Mouse (Mus musculus) neural tube, embryonic 14.5 days (tissue): ENCODE results near the gene Dok1. TPM values are rescaled to one million over a fixed set of nuclear protein-coding genes. Genes with fewer than 3 reads are reported as not detected.

ENCODE experiments used
- ATAC-seq: fragments of 200-750 bp; cut with Nextera tagmentation; 2 replicates; pipeline ENCODE4 v1.8.0; 2017; ENCODE audit warnings: low read depth, mild to moderate bottlenecking, moderate TSS enrichment, moderate library complexity
- H3K27ac ChIP-seq: fragments of 300-500 bp; sonication (generic); 2 replicates; pipeline ENCODE4 v1.5.1; 2014; ENCODE audit warnings: low read depth, mild to moderate bottlenecking, control low read depth, low read length, moderate library complexity, mixed read lengths
- H3K27me3 ChIP-seq: fragments of 300-500 bp; sonication (generic); 2 replicates; pipeline ENCODE4 v1.6.1; 2014; ENCODE audit warnings: low read length; ENCODE audit not compliant: control insufficient read depth, insufficient read depth
- H3K36me3 ChIP-seq: fragments of 300-500 bp; sonication (generic); 2 replicates; pipeline ENCODE4 v1.6.1; 2014; ENCODE audit warnings: low read length, mixed read lengths; ENCODE audit not compliant: control insufficient read depth, insufficient read depth
- H3K4me1 ChIP-seq: fragments of 300-500 bp; sonication (generic); 2 replicates; pipeline ENCODE4 v1.6.1; 2014; ENCODE audit warnings: low read length; ENCODE audit not compliant: control insufficient read depth, insufficient read depth
- H3K4me2 ChIP-seq: fragments of 300-500 bp; sonication (generic); 2 replicates; pipeline ENCODE4 v1.6.1; 2014; ENCODE audit warnings: mild to moderate bottlenecking, low read depth, low read length, control low read depth
- H3K4me3 ChIP-seq: fragments of 300-500 bp; sonication (generic); 2 replicates; pipeline ENCODE4 v1.5.1; 2014; ENCODE audit warnings: low read depth, low read length, control low read depth, mixed read lengths
- H3K9ac ChIP-seq: fragments of 300-500 bp; sonication (generic); replicated peaks from 2 replicates; pipeline ENCODE4 v1.6.1; 2014; ENCODE audit warnings: low read depth, mild to moderate bottlenecking, control low read depth, low read length, mixed read lengths
- H3K9me3 ChIP-seq: fragments of 300-500 bp; sonication (generic); 2 replicates; pipeline ENCODE4 v1.6.1; 2016; ENCODE audit warnings: low read length; ENCODE audit not compliant: control insufficient read depth
- WGBS: fragments of 180-500 bp; shearing (Covaris S2); extraction: QIAGEN DNeasy Blood & Tissue Kit; methylation state at CpG from one replicate; pipeline ENCODE4 v1.1.7; 2014; 5-methylcytosine and 5-hydroxymethylcytosine counted together
- polyA plus RNA-seq: library from polyadenylated mRNA; unstranded; fragments of >200 nt; fragmentation: Nextera tagmentation; extraction: Ambion mirVana; gene quantifications from 2 replicates; pipeline ENCODE4 v1.2.1, GENCODE M21; 2014

Dok1 gene
- polyA plus RNA-seq, 1 experiment from 2014 or later: 1.0 TPM

- Histone ChIP-seq H3K27ac (no peak overlapping the region), H3K9ac (no peak overlapping the region), H3K27me3 (no peaks in the 10 kb centered on the region), H3K9me3 (no peaks in the 10 kb centered on the region), H3K4me1 (no peaks in the 10 kb centered on the region), H3K4me3 (no peak overlapping the region), H3K4me2 (no peak overlapping the region), H3K36me3 (no peaks in the 10 kb centered on the region)
- WGBS: 80% methylated on average over 5 of the region's 5 CpGs
- no peak for ATAC-seq
These were observed 19.8 kb downstream of the Dok1 start for GRCm38 (mm10) chr6:83013444-83013843.

GRCm38 (mm10) chr6:83011756-83012155 lies 21.5 kb downstream of the Dok1 start:
- Histone ChIP-seq H3K4me1 (no peaks in the 10 kb centered on the region), H3K27ac (no peak overlapping the region), H3K27me3 (no peaks in the 10 kb centered on the region), H3K4me2 (no peak overlapping the region), H3K36me3 (no peaks in the 10 kb centered on the region), H3K4me3 (no peak overlapping the region), H3K9ac (no peak overlapping the region), H3K9me3 (no peaks in the 10 kb centered on the region)
- ATAC-seq: no peak
- WGBS: 78% methylated on average over 6 of the region's 6 CpGs

GRCm38 (mm10) chr6:83011255-83011654 lies 22.0 kb downstream of the Dok1 start:
- no peaks in the 10 kb centered on the region for H3K4me1 ChIP-seq
- no peak overlapping the region for H3K27ac ChIP-seq
- WGBS: 85% methylated on average over 7 of the region's 7 CpGs
- H3K27me3 ChIP-seq: no peaks in the 10 kb centered on the region
- no peak overlapping the region for H3K9ac ChIP-seq
- ATAC-seq: no peak
- no peak overlapping the region for H3K4me3 ChIP-seq
- H3K36me3 ChIP-seq: no peaks in the 10 kb centered on the region
- H3K4me2 ChIP-seq: no peak overlapping the region
- no peaks in the 10 kb centered on the region for H3K9me3 ChIP-seq

- Histone ChIP-seq H3K27me3 (no peaks in the 10 kb centered on the region), H3K4me3 (no peak overlapping the region), H3K4me2 (no peak overlapping the region), H3K9me3 (no peaks in the 10 kb centered on the region), H3K4me1 (no peaks in the 10 kb centered on the region), H3K27ac (no peak overlapping the region), H3K36me3 (no peaks in the 10 kb centered on the region), H3K9ac (no peak overlapping the region)
- no peak for ATAC-seq
- WGBS: 80% methylated on average over 7 of the region's 7 CpGs
These were observed 23.3 kb downstream of the Dok1 start for GRCm38 (mm10) chr6:83010010-83010409.

- H3K4me2 ChIP-seq: no peak overlapping the region
- 49% methylated on average over 3 of the region's 3 CpGs for WGBS
- ATAC-seq: no peak
- H3K4me3 ChIP-seq: no peak overlapping the region
- no peaks in the 10 kb centered on the region for H3K4me1 ChIP-seq
- no peak overlapping the region for H3K9ac ChIP-seq
- H3K27me3 ChIP-seq: no peaks in the 10 kb centered on the region
- no peaks in the 10 kb centered on the region for H3K9me3 ChIP-seq
- H3K27ac ChIP-seq: no peak overlapping the region
- H3K36me3 ChIP-seq: no peaks in the 10 kb centered on the region
These were observed 24.6 kb downstream of the Dok1 start for GRCm38 (mm10) chr6:83008659-83009058.

- no peaks in the 10 kb centered on the region for H3K27me3 ChIP-seq
- H3K9ac ChIP-seq: no peak overlapping the region
- WGBS: 88% methylated on average over 6 of the region's 6 CpGs
- no peaks in the 10 kb centered on the region for H3K36me3 ChIP-seq
- no peak for ATAC-seq
- no peak overlapping the region for H3K4me2 ChIP-seq
- H3K9me3 ChIP-seq: no peaks in the 10 kb centered on the region
- no peaks in the 10 kb centered on the region for H3K4me1 ChIP-seq
- H3K27ac ChIP-seq: no peak overlapping the region
- no peak overlapping the region for H3K4me3 ChIP-seq
These were observed 27.2 kb downstream of the Dok1 start for GRCm38 (mm10) chr6:83006114-83006513.

- Histone ChIP-seq H3K9ac (no peak overlapping the region), H3K4me2 (no peak overlapping the region), H3K36me3 (no peaks in the 10 kb centered on the region), H3K27ac (no peak overlapping the region), H3K4me1 (no peaks in the 10 kb centered on the region), H3K4me3 (no peak overlapping the region), H3K9me3 (no peaks in the 10 kb centered on the region), H3K27me3 (no peaks in the 10 kb centered on the region)
- no peak for ATAC-seq
- 85% methylated on average over 10 of the region's 10 CpGs for WGBS
These were observed 27.7 kb downstream of the Dok1 start for GRCm38 (mm10) chr6:83005444-83006011.

GRCm38 (mm10) chr6:83004872-83005271 lies 28.4 kb downstream of the Dok1 start:
- H3K4me2 ChIP-seq: no peak overlapping the region
- ATAC-seq: no peak
- H3K9ac ChIP-seq: no peak overlapping the region
- no peaks in the 10 kb centered on the region for H3K4me1 ChIP-seq
- no peaks in the 10 kb centered on the region for H3K36me3 ChIP-seq
- no peaks in the 10 kb centered on the region for H3K27me3 ChIP-seq
- 72% methylated on average over 7 of the region's 7 CpGs for WGBS
- H3K4me3 ChIP-seq: no peak overlapping the region
- no peaks in the 10 kb centered on the region for H3K9me3 ChIP-seq
- H3K27ac ChIP-seq: no peak overlapping the region

GRCm38 (mm10) chr6:83004309-83004708 lies 29.0 kb downstream of the Dok1 start:
- H3K36me3 ChIP-seq: no peaks in the 10 kb centered on the region
- no peak overlapping the region for H3K27ac ChIP-seq
- H3K4me1 ChIP-seq: no peaks in the 10 kb centered on the region
- WGBS: 68% methylated on average over 2 of the region's 2 CpGs
- no peak for ATAC-seq
- no peaks in the 10 kb centered on the region for H3K9me3 ChIP-seq
- no peak overlapping the region for H3K4me3 ChIP-seq
- no peak overlapping the region for H3K4me2 ChIP-seq
- no peak overlapping the region for H3K9ac ChIP-seq
- no peaks in the 10 kb centered on the region for H3K27me3 ChIP-seq
